Mouse (Mus musculus): Measurements from ENCODE around the gene Ddah1. TPM values are rescaled to one million over a fixed set of nuclear protein-coding genes. Genes with fewer than 3 reads are reported as not detected.

Ddah1 gene
- polyA plus RNA-seq, 1 experiment from 2014 or later = 40.5 TPM

GRCm38 (mm10) chr3:145738662-145739061 lies 19.8 kb upstream of the Ddah1 start:
- Histone ChIP-seq H3K27me3 (replicated peaks; ENCODE audit: control insufficient read depth, insufficient read depth, low read length) (no peaks in the 10 kb centered on the region), H3K4me3 (ENCODE audit: low read length) (no peak overlapping the region), H3K9ac (ENCODE audit: low read depth, low read length) (no peak overlapping the region), H3K27ac (ENCODE audit: low read length) (no peak overlapping the region), H3K4me2 (ENCODE audit: low read depth, low read length) (no peak overlapping the region), H3K4me1 (ENCODE audit: control insufficient read depth, insufficient read depth, low read length) (peaks cover 6% of the 10 kb centered on the region), H3K9me3 (ENCODE audit: control insufficient read depth, low read length) (no peaks in the 10 kb centered on the region), H3K36me3 (ENCODE audit: control insufficient read depth, insufficient read depth, low read length) (no peaks in the 10 kb centered on the region)
- 74% methylated on average over 14 of the region's 14 CpGs for WGBS
- ATAC-seq = 0 out of 2 replicates have a peak, but pooled peaks have one; percentile 27

- H3K27me3 ChIP-seq (replicated peaks; ENCODE audit: control insufficient read depth, insufficient read depth, low read length) = no peaks in the 10 kb centered on the region
- no peaks in the 10 kb centered on the region for H3K9me3 ChIP-seq (ENCODE audit: control insufficient read depth, low read length)
- H3K9ac ChIP-seq (ENCODE audit: low read depth, low read length) = no peak overlapping the region
- ATAC-seq = peak; percentile 77
- WGBS = 35% methylated on average over 7 of the region's 7 CpGs
- H3K4me2 ChIP-seq (ENCODE audit: low read depth, low read length) = peak overlapping the region; percentile 26; the same call in 1 of the 2 replicates
- no peak overlapping the region for H3K4me3 ChIP-seq (ENCODE audit: low read length)
- no peaks in the 10 kb centered on the region for H3K36me3 ChIP-seq (ENCODE audit: control insufficient read depth, insufficient read depth, low read length)
- H3K4me1 ChIP-seq (ENCODE audit: control insufficient read depth, insufficient read depth, low read length) = peaks cover 6% of the 10 kb centered on the region
- H3K27ac ChIP-seq (ENCODE audit: low read length) = no peak overlapping the region
These were observed 18.6 kb upstream of the Ddah1 start for GRCm38 (mm10) chr3:145739904-145740303.

- Histone ChIP-seq H3K9me3 (ENCODE audit: control insufficient read depth, low read length) (no peaks in the 10 kb centered on the region), H3K4me2 (ENCODE audit: low read depth, low read length) (no peak overlapping the region), H3K9ac (ENCODE audit: low read depth, low read length) (no peak overlapping the region), H3K27ac (ENCODE audit: low read length) (no peak overlapping the region), H3K27me3 (replicated peaks; ENCODE audit: control insufficient read depth, insufficient read depth, low read length) (no peaks in the 10 kb centered on the region), H3K36me3 (ENCODE audit: control insufficient read depth, insufficient read depth, low read length) (no peaks in the 10 kb centered on the region), H3K4me1 (ENCODE audit: control insufficient read depth, insufficient read depth, low read length) (peaks cover 6% of the 10 kb centered on the region), H3K4me3 (ENCODE audit: low read length) (no peak overlapping the region)
- no peak for ATAC-seq
- whole genome bisulfite sequencing = 54% methylated on average over 9 of the region's 9 CpGs
These were observed 15.4 kb upstream of the Ddah1 start for GRCm38 (mm10) chr3:145743050-145743449.

- 85% methylated on average over 9 of the region's 9 CpGs for WGBS
- Histone ChIP-seq H3K27ac (ENCODE audit: low read length) (no peak overlapping the region), H3K36me3 (ENCODE audit: control insufficient read depth, insufficient read depth, low read length) (no peaks in the 10 kb centered on the region), H3K4me3 (ENCODE audit: low read length) (no peak overlapping the region), H3K27me3 (replicated peaks; ENCODE audit: control insufficient read depth, insufficient read depth, low read length) (no peaks in the 10 kb centered on the region), H3K9me3 (ENCODE audit: control insufficient read depth, low read length) (no peaks in the 10 kb centered on the region), H3K4me1 (ENCODE audit: control insufficient read depth, insufficient read depth, low read length) (peaks cover 6% of the 10 kb centered on the region), H3K9ac (ENCODE audit: low read depth, low read length) (no peak overlapping the region), H3K4me2 (ENCODE audit: low read depth, low read length) (no peak overlapping the region)
- no peak for ATAC-seq
These were observed 14.9 kb upstream of the Ddah1 start for GRCm38 (mm10) chr3:145743476-145744027.

GRCm38 (mm10) chr3:145748626-145749025 lies 9.8 kb upstream of the Ddah1 start:
- H3K27ac ChIP-seq (ENCODE audit: low read length) = no peak overlapping the region
- no peaks in the 10 kb centered on the region for H3K27me3 ChIP-seq (replicated peaks; ENCODE audit: control insufficient read depth, insufficient read depth, low read length)
- no peak overlapping the region for H3K9ac ChIP-seq (ENCODE audit: low read depth, low read length)
- H3K9me3 ChIP-seq (ENCODE audit: control insufficient read depth, low read length) = 0 out of 2 replicates have a peak, but pooled peaks cover 4% of the 10 kb centered on the region
- H3K4me2 ChIP-seq (ENCODE audit: low read depth, low read length) = no peak overlapping the region
- H3K4me3 ChIP-seq (ENCODE audit: low read length) = no peak overlapping the region
- H3K36me3 ChIP-seq (ENCODE audit: control insufficient read depth, insufficient read depth, low read length) = no peaks in the 10 kb centered on the region
- ATAC-seq = peak; percentile 70
- no peaks in the 10 kb centered on the region for H3K4me1 ChIP-seq (ENCODE audit: control insufficient read depth, insufficient read depth, low read length)
- whole genome bisulfite sequencing = 71% methylated on average over 1 of the region's 1 CpGs

- no peak for ATAC-seq
- Histone ChIP-seq H3K4me2 (ENCODE audit: low read depth, low read length) (no peak overlapping the region), H3K36me3 (ENCODE audit: control insufficient read depth, insufficient read depth, low read length) (no peaks in the 10 kb centered on the region), H3K27me3 (replicated peaks; ENCODE audit: control insufficient read depth, insufficient read depth, low read length) (no peaks in the 10 kb centered on the region), H3K27ac (ENCODE audit: low read length) (no peak overlapping the region), H3K4me3 (ENCODE audit: low read length) (no peak overlapping the region), H3K4me1 (ENCODE audit: control insufficient read depth, insufficient read depth, low read length) (peaks cover 11% of the 10 kb centered on the region), H3K9me3 (ENCODE audit: control insufficient read depth, low read length) (no peaks in the 10 kb centered on the region), H3K9ac (ENCODE audit: low read depth, low read length) (no peak overlapping the region)
- 76% methylated on average over 8 of the region's 8 CpGs for WGBS
These were observed 2.0 kb upstream of the Ddah1 start for GRCm38 (mm10) chr3:145756457-145756856.

GRCm38 (mm10) chr3:145757177-145757576 lies 1.3 kb upstream of the Ddah1 start:
- no peak overlapping the region for H3K27ac ChIP-seq (ENCODE audit: low read length)
- no peak overlapping the region for H3K9ac ChIP-seq (ENCODE audit: low read depth, low read length)
- no peaks in the 10 kb centered on the region for H3K36me3 ChIP-seq (ENCODE audit: control insufficient read depth, insufficient read depth, low read length)
- H3K4me2 ChIP-seq (ENCODE audit: low read depth, low read length) = no peak overlapping the region
- H3K9me3 ChIP-seq (ENCODE audit: control insufficient read depth, low read length) = no peaks in the 10 kb centered on the region
- 57% methylated on average over 8 of the region's 8 CpGs for WGBS
- no peak overlapping the region for H3K4me3 ChIP-seq (ENCODE audit: low read length)
- no peaks in the 10 kb centered on the region for H3K27me3 ChIP-seq (replicated peaks; ENCODE audit: control insufficient read depth, insufficient read depth, low read length)
- peaks cover 18% of the 10 kb centered on the region for H3K4me1 ChIP-seq (ENCODE audit: control insufficient read depth, insufficient read depth, low read length)
- ATAC-seq = no peak

- no peaks in the 10 kb centered on the region for H3K36me3 ChIP-seq (ENCODE audit: control insufficient read depth, insufficient read depth, low read length)
These were observed 631 bp upstream of the Ddah1 start for GRCm38 (mm10) chr3:145757844-145758243.

GRCm38 (mm10) chr3:145759379-145760209 lies 1.1 kb downstream of the Ddah1 start:
- Histone ChIP-seq H3K36me3 (ENCODE audit: control insufficient read depth, insufficient read depth, low read length) (no peaks in the 10 kb centered on the region), H3K27ac (ENCODE audit: low read length) (no peak overlapping the region), H3K27me3 (replicated peaks; ENCODE audit: control insufficient read depth, insufficient read depth, low read length) (no peaks in the 10 kb centered on the region), H3K4me1 (ENCODE audit: control insufficient read depth, insufficient read depth, low read length) (peaks cover 30% of the 10 kb centered on the region), H3K4me3 (ENCODE audit: low read length) (peak overlapping the region; percentile 74), H3K9ac (ENCODE audit: low read depth, low read length) (peak overlapping the region; percentile 87), H3K9me3 (ENCODE audit: control insufficient read depth, low read length) (no peaks in the 10 kb centered on the region), H3K4me2 (ENCODE audit: low read depth, low read length) (peak overlapping the region; percentile 100)
- no peak for ATAC-seq
- WGBS = 23% methylated on average over 14 of the region's 14 CpGs

More at GRCm38 (mm10) chr3:145757844-145758243, 631 bp upstream of the Ddah1 start:
- no peak overlapping the region for H3K9ac ChIP-seq (ENCODE audit: low read depth, low read length)
- no peaks in the 10 kb centered on the region for H3K9me3 ChIP-seq (ENCODE audit: control insufficient read depth, low read length)
- H3K4me2 ChIP-seq (ENCODE audit: low read depth, low read length) = peak overlapping the region; percentile 100
- H3K4me3 ChIP-seq (ENCODE audit: low read length) = 0 out of 2 replicates have a peak overlapping the region, but pooled peaks have one; percentile 74
- ATAC-seq = no peak
- no peak overlapping the region for H3K27ac ChIP-seq (ENCODE audit: low read length)
- H3K27me3 ChIP-seq (replicated peaks; ENCODE audit: control insufficient read depth, insufficient read depth, low read length) = no peaks in the 10 kb centered on the region
- peaks cover 20% of the 10 kb centered on the region for H3K4me1 ChIP-seq (ENCODE audit: control insufficient read depth, insufficient read depth, low read length)
- WGBS = 46% methylated on average over 4 of the region's 4 CpGs

Data from intestine, embryonic 16.5 days (tissue).